Mouse (Mus musculus): ENCODE data around the gene Kri1.
"Not testable (repeated sequence)": the region's sequence is repeated elsewhere in the genome, so short reads cannot be mapped to it uniquely, and the experiment has no call there.

- TF ChIP-seq POLR2A (IDR thresholded peaks at IDR 0.05; ENCODE audit: low read depth, low read length); CTCF (IDR thresholded peaks at IDR 0.05; ENCODE audit: borderline replicate concordance, insufficient read depth, low read length): not testable (repeated sequence)
Observed at GRCm38 (mm10) chr9:21223490-21223889, 64.3 kb downstream of the Kri1 start.
